Mouse (Mus musculus): ENCODE results near the gene Cep97. TPM values are rescaled to one million over a fixed set of nuclear protein-coding genes. Genes with fewer than 3 reads are reported as not detected.
"Not testable (repeated sequence)": the region's sequence is repeated elsewhere in the genome, so short reads cannot be mapped to it uniquely, and the experiment has no call there.

Gene Cep97
- total RNA-seq, 2 experiments from 2014 or later, result 11.5 to 14.1 TPM

- no peak for DNase-seq (ENCODE audit: low spot score in 2 of 2)
Observed at GRCm38 (mm10) chr16:55948963-55949362, 14.3 kb upstream of the Cep97 start.

DNA sequence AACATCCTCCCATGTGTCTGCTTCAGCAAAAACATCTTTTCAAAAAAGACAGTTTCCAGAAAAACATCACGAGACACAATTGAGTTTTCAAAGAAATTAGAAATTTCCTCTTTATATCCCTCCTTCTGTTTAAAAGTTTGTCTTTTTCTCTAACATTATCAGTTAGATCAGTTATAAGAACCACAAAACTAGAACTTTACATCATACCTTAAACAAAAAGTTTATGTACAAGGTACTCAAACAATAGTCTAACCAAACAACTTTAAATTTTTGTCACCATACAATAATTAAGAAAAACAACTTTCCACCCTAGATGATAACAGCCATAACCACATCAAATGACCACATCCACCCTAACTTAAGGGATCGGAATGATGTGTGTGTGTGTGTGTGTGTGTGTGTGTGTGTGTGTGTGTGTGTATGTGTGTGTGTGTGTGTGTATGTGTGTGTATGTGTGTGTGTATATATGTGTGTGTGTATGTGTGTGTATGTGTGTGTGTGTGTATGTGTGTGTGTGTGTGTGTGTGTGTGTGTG, 13.3 kb upstream of the Cep97 start:
- DNase-seq (ENCODE audit: low spot score in 2 of 2), result not testable (repeated sequence)

GRCm38 (mm10) chr16:55947266-55947665, 12.6 kb upstream of the Cep97 start:
- DNase-seq (ENCODE audit: low spot score in 2 of 2), result no peak

DNA sequence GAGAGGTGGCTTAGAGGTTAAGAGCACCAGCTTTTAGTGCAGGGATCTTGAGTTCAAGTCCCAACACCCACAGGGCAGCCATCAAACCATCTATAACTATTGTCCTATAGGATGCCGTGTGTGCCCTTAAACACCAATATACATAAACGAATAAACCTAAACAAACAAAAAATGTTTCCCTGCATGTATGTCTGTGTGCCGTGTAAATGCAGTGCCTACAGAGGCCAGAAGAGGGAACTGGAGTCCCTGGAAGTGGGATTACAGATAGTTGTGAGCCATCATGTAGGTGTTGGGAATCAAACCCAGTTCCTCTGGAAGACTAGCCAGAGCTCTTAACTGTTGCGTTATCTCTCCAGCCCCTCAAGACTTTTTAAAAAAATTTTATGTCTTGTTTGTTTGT, 6.1 kb upstream of the Cep97 start:
- DNase-seq (ENCODE audit: low spot score in 2 of 2), result no peak

DNA sequence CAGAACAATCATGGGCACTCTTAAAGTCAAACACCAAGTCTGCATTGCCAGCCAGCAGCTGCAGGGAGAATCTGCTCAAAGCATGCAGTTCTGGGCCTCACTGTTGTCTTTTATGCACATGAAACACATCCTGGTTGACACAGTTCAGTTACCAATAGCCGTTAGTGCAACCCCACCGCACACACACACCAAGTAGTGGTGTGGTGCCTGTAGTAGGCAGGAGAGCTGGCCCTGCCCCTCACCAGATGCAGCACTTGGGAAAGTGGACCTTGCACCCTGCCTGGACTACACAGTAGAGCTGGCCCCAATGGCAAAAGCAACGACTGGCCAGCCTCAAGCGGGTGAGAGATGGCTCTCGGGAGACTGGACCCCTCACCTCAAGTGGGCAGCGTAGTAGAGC, 5.0 kb upstream of the Cep97 start:
- DNase-seq (ENCODE audit: low spot score in 2 of 2), result no peak

DNA sequence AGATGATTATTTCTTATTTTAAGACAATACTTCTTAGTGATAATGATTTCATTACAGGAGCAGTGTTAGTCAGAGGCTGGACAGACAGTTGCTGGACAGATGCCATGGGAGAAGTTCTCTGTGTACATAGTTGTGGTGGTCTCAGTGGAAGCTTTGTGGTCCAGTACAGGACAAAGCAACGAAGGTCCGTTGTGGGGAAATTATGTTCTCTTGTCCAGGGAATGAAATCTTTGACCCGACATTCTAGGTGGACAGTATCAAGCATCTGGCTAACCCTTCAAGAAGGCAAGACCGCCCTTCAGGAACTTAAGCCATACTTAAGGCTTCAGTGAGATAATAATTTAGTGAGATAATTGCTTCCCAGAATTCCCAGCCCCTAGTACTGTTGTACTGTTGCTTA, 4.1 kb upstream of the Cep97 start:
- no peak for DNase-seq (ENCODE audit: low spot score in 2 of 2)

GRCm38 (mm10) chr16:55933681-55934343, 843 bp downstream of the Cep97 start:
- DNase-seq (ENCODE audit: low spot score in 2 of 2), result peak; percentile 10 to 34

DNA sequence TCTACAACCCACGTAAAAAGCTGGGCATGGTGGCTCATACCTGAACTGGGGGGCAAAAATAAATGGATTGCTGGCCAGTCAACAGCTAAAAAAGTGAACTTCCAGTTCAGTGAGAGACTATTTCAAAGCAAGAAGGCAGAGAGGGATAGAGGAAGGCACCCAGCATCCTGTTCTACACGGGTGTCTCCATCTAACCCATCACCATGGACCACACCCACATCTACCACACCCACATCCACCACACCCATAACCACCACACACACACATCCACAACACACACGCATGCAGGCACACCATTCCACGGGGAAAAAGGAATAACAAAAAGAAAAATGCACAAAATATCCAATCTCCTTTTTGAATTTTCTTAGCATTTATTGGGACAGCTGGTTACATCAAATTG, 10.6 kb downstream of the Cep97 start:
- no peak for DNase-seq (ENCODE audit: low spot score in 2 of 2)

- no peak for DNase-seq (ENCODE audit: low spot score in 2 of 2)
Observed at GRCm38 (mm10) chr16:55922079-55922478, 12.6 kb downstream of the Cep97 start.

DNA sequence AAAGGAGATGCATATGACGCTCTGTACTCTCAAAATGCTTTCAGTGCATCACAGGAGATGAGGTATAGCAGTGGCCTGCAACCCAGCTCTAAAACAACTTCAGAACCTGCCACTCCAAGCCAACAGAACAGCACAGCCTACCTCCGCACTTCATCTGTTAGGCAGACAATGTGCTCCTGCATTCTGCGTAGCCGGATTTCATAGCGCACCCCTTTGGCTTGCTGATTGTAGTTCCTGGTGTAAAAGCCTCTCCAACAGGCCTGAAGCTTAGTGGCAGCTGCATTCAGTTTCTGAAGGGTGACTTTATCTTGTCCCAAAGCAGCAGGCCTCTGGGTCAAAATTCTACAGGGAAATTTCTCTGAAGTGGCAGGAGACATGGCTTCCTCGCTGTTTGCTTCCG, 19.9 kb downstream of the Cep97 start:
- peak in 1 of 2 experiments; percentile 43 for DNase-seq (ENCODE audit: low spot score in 2 of 2)

GRCm38 (mm10) chr16:55910208-55910793, 24.4 kb downstream of the Cep97 start:
- no peak for DNase-seq (ENCODE audit: low spot score in 2 of 2)

DNA sequence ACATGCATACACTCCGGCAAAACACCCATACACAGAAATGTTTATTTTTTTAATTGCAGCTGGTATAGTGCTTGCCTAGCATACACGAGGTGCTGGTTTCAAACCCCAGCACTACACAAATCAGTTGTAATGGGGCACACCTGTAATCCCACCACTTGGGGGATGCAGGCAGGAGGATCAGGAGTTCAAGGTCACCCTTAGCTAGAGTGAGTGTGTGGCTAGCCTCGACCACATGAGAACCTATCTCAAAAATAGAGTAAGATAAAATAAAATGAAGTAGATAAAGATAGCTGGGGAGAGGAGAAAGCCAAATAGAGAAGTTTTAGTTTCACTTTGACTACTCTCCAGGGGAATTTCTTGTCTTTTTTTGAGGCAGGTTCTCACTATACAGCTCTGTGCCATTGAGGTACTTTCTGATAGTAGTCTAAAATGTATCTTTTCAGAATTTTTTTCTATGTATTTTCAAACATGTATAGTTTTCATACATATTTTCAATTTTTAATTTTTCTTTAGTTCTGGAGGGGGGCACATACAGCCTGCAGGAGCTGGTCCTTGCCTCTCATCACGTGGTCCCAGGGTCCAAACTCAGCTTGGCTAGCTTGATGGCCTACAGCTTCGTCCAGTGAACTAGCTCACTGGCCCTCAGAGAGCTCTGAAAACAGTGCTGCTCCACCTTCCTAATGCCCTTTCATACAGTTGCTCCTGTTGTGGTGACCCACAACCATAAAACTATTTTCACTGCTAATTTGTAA, 27.6 kb downstream of the Cep97 start:
- no peak for DNase-seq (ENCODE audit: low spot score in 2 of 2)

DNA sequence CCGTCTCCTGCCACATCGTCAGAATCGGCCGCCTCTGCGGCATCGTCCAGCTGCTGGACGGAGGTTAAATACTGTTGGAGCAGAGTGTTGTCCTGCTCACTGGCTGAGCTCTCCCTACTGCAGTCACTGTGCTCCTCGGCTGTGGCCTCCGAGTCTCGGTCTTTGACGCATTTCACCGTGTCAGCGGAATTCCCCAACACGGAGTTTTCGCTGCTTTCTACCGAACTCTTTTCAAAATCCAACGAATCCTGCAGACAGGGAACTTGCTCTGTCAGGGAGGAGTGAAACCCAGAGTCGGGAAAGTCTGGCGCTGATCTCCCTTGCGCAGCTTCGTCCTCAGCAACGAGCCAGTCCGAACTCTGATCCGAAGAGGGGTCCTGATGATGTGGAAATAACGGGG, 29.3 kb downstream of the Cep97 start:
- no peak for DNase-seq (ENCODE audit: low spot score in 2 of 2)

GRCm38 (mm10) chr16:55901839-55902756, 32.6 kb downstream of the Cep97 start:
- no peak for DNase-seq (ENCODE audit: low spot score in 2 of 2)

GRCm38 (mm10) chr16:55898385-55899002, 36.2 kb downstream of the Cep97 start:
- DNase-seq (ENCODE audit: low spot score in 2 of 2), result no peak

GRCm38 (mm10) chr16:55895651-55896095, 39.0 kb downstream of the Cep97 start:
- DNase-seq (ENCODE audit: low spot score in 2 of 2), result no peak

DNA sequence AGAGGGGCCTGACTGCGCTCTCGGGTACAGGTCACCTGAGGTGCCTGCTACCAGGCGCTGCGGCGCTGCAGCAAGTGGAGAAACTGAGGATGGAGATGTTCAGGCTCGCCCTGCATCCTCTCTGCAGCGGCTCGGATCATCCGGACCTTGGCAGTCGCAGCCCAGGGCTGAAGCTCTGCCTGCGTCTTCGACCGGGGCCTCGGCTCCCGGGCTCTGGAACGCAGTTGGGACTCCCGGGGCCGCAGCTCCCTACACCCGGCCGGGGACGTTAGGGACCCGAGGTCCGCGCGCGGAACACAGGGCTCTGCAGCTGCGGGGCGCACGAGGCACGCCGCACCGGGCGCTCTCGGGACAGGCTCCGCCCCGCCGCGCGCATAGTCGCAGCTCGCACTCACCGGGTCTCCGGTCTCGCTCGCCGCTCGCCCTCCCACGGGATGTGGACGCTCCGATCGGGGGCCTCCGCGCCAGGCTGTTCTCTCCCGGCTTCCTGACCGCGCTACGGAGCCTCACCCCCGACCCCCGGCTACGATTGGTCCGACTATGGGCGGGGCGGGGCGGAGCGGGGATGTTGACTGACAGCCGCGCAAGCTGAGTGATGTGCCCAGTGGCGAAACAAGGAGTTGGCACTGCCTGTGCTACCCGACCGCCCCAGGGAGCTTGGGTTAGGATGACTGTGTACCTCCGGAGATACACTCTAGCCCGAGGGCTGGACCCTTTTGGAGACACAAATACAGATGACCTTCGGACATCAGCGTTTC, 39.6 kb downstream of the Cep97 start, which contains the start of gene Nxpe3:
Gene Nxpe3 (minus strand): TSS at position 393 of the 758 bp plus-strand sequence.
- DNase-seq (ENCODE audit: low spot score in 2 of 2), result peak; percentile 91 to 92

- DNase-seq (ENCODE audit: low spot score in 2 of 2), result peak in 1 of 2 experiments; percentile 18
Observed at GRCm38 (mm10) chr16:55894536-55894892, 40.1 kb downstream of the Cep97 start.

DNA sequence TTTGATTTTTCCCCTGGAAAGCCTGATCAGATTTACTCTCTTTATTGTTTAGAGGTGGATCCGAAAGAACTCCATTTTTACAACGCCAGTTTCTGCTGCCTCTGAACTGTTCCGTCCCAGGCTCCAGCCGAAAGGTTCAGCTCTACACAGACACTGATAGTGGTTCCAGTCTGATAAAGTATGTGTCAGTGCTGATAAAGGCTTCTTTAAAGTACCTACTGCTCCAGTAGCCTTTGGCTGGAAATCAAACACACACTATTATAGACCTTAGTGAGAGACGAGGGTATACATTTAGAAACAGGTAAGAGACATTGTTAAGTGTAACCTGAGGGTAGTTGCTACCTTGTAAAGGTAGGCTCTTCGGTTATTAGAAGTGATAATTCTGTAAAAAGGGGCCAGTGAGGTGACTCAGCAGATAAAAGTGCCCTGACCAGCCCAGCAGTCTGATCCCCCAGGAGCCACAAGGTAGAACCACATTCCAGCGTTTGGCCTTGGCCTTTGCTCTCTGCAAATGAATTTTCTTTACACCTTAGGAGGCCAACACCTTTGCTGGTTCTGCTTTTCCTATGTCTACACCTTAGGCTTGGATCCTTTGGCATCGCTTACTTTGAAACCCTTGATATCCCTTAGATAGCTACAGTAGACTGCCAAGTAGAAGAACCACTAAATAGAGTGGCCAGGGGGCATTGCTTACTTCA, 41.1 kb downstream of the Cep97 start:
- DNase-seq (ENCODE audit: low spot score in 2 of 2), result no peak
